Comparison of ENCODE assay signal across 18 mouse cellular contexts in genomic region chr3:131207846-131208245, GRCm38 (mm10).
DNase-seq lines count a peak whose midpoint lies in the region; ATAC-seq and TF ChIP-seq lines count a peak whose summit lies in the region.
"Had no signal": no experiment of that assay in that cellular context is flagged by ENCODE, and none has a peak within 500 bp of the region (broad histone marks: within the 10 kb centered on the region; RNA-seq: fewer than 3 reads in every experiment).

No protein-coding gene starts in this region.

- no peak overlapping the region for H3K9ac ChIP-seq in embryonic facial prominence, embryonic 14.5 days (ENCODE audit: low read depth, low read length)
- no peak overlapping the region for H3K9ac ChIP-seq in lung, embryonic 14.5 days
- H3K9ac ChIP-seq in midbrain, embryonic 15.5 days = no peak overlapping the region
- H3K9ac ChIP-seq: embryonic facial prominence, embryonic 12.5 days; heart, embryonic 13.5 days; liver, embryonic 13.5 days; neural tube, embryonic 13.5 days had no signal

- no peak overlapping the region; the same call in 1 of the 2 replicates for H3K27ac ChIP-seq in embryonic facial prominence, embryonic 14.5 days (replicated peaks; ENCODE audit: low read depth, low read length)
- no peak overlapping the region for H3K27ac ChIP-seq in embryonic facial prominence, embryonic 10.5 days (replicated peaks)
- no peak overlapping the region for H3K27ac ChIP-seq in lung, embryonic 14.5 days (ENCODE audit: low read depth)
- no peak overlapping the region for H3K27ac ChIP-seq in midbrain, embryonic 15.5 days
- H3K27ac ChIP-seq in limb, embryonic 10.5 days = no peak overlapping the region
- H3K27ac ChIP-seq: embryonic facial prominence, embryonic 12.5 days; heart, embryonic 13.5 days; kidney, postnatal 0 days; liver, embryonic 13.5 days; neural tube, embryonic 13.5 days had no signal

- no peak for TF ChIP-seq CTCF in lung, embryonic 14.5 days (IDR thresholded peaks at IDR 0.05; ENCODE audit: low read depth)

- 80% methylated on average over 5 of the region's 5 CpGs for WGBS in embryonic facial prominence, embryonic 14.5 days
- WGBS in embryonic facial prominence, embryonic 10.5 days = 83% methylated on average over 5 of the region's 5 CpGs
- WGBS in lung, embryonic 14.5 days = 78% methylated on average over 5 of the region's 5 CpGs
- 77% methylated on average over 5 of the region's 5 CpGs for WGBS in midbrain, embryonic 15.5 days
- 94% methylated on average over 5 of the region's 5 CpGs for WGBS in limb, embryonic 10.5 days

- H3K4me1 ChIP-seq in embryonic facial prominence, embryonic 14.5 days (ENCODE audit: control insufficient read depth, insufficient read depth, low read length) = no peaks in the 10 kb centered on the region
- peaks cover 7% of the 10 kb centered on the region for H3K4me1 ChIP-seq in embryonic facial prominence, embryonic 10.5 days
- H3K4me1 ChIP-seq in lung, embryonic 14.5 days (ENCODE audit: insufficient read depth) = no peaks in the 10 kb centered on the region
- no peaks in the 10 kb centered on the region for H3K4me1 ChIP-seq in midbrain, embryonic 15.5 days
- H3K4me1 ChIP-seq in limb, embryonic 10.5 days = peaks cover 15% of the 10 kb centered on the region
- H3K4me1 ChIP-seq: liver, embryonic 13.5 days; neural tube, embryonic 13.5 days had no signal

- no peak overlapping the region for H3K4me3 ChIP-seq in embryonic facial prominence, embryonic 14.5 days (ENCODE audit: low read depth, low read length)
- no peak overlapping the region for H3K4me3 ChIP-seq in embryonic facial prominence, embryonic 10.5 days
- no peak overlapping the region for H3K4me3 ChIP-seq in lung, embryonic 14.5 days (ENCODE audit: low read depth, low read length)
- H3K4me3 ChIP-seq in midbrain, embryonic 15.5 days = no peak overlapping the region
- no peak overlapping the region for H3K4me3 ChIP-seq in limb, embryonic 10.5 days
- H3K4me3 ChIP-seq: embryonic facial prominence, embryonic 12.5 days; heart, embryonic 13.5 days; liver, embryonic 13.5 days; neural tube, embryonic 13.5 days had no signal

- H3K9me3 ChIP-seq in embryonic facial prominence, embryonic 14.5 days (ENCODE audit: control insufficient read depth, low read length) = no peaks in the 10 kb centered on the region
- H3K9me3 ChIP-seq in embryonic facial prominence, embryonic 10.5 days = no peaks in the 10 kb centered on the region
- H3K9me3 ChIP-seq in lung, embryonic 14.5 days (ENCODE audit: low read depth, low read length) = no peaks in the 10 kb centered on the region
- no peaks in the 10 kb centered on the region for H3K9me3 ChIP-seq in midbrain, embryonic 15.5 days
- no peaks in the 10 kb centered on the region for H3K9me3 ChIP-seq in limb, embryonic 10.5 days (replicated peaks)
- H3K9me3 ChIP-seq: embryonic facial prominence, embryonic 12.5 days; heart, embryonic 13.5 days; liver, embryonic 13.5 days; neural tube, embryonic 13.5 days had no signal

- no peaks in the 10 kb centered on the region for H3K27me3 ChIP-seq in embryonic facial prominence, embryonic 14.5 days (replicated peaks; ENCODE audit: control insufficient read depth, insufficient read depth, low read length)
- H3K27me3 ChIP-seq in embryonic facial prominence, embryonic 10.5 days (replicated peaks; ENCODE audit: low read depth, poor library complexity, severe bottlenecking) = no peaks in the 10 kb centered on the region
- H3K27me3 ChIP-seq in lung, embryonic 14.5 days (ENCODE audit: insufficient read depth, low read length) = no peaks in the 10 kb centered on the region
- H3K27me3 ChIP-seq in midbrain, embryonic 15.5 days (replicated peaks) = no peaks in the 10 kb centered on the region
- no peaks in the 10 kb centered on the region for H3K27me3 ChIP-seq in limb, embryonic 10.5 days (ENCODE audit: low read depth, poor library complexity, severe bottlenecking)
- H3K27me3 ChIP-seq: embryonic facial prominence, embryonic 12.5 days; heart, embryonic 13.5 days; neural tube, embryonic 13.5 days had no signal

- DNase-seq in embryonic facial prominence, embryonic 14.5 days (ENCODE audit: low spot score) = no peak
- no peak for DNase-seq in embryonic facial prominence, embryonic 10.5 days (ENCODE audit: low spot score)
- no peak for DNase-seq in lung, embryonic 14.5 days
- no peak for DNase-seq in lung, postnatal 4 days
- DNase-seq in thymus, postnatal 4 days = peak; percentile 60
- DNase-seq in yolk sac, embryonic 10.5 days (ENCODE audit: low spot score) = no peak
- no peak for DNase-seq in limb, embryonic 10.5 days (ENCODE audit: low spot score)
- DNase-seq: adrenal gland, postnatal 36 days; cerebellum, postnatal 25 days; gastrocnemius, postnatal 25 days; liver, embryonic 13.5 days; lung, postnatal 10 days had no signal

- H3K4me2 ChIP-seq in embryonic facial prominence, embryonic 14.5 days (ENCODE audit: low read depth, low read length) = no peak overlapping the region
- no peak overlapping the region for H3K4me2 ChIP-seq in lung, embryonic 14.5 days
- no peak overlapping the region for H3K4me2 ChIP-seq in midbrain, embryonic 15.5 days
- H3K4me2 ChIP-seq: embryonic facial prominence, embryonic 12.5 days; heart, embryonic 13.5 days; liver, embryonic 13.5 days; neural tube, embryonic 13.5 days had no signal

- peak; percentile 22; the same call in 1 of the 2 replicates for ATAC-seq in embryonic facial prominence, embryonic 14.5 days (ENCODE audit: low read depth)
- ATAC-seq in lung, embryonic 14.5 days (ENCODE audit: insufficient read depth) = peak; percentile 31; the same call in 1 of the 2 replicates
- peak; percentile 18; the same call in 1 of the 2 replicates for ATAC-seq in midbrain, embryonic 15.5 days (replicated peaks)
- ATAC-seq: forebrain, embryonic 16.5 days had no signal

- no peaks in the 10 kb centered on the region for H3K36me3 ChIP-seq in embryonic facial prominence, embryonic 14.5 days (ENCODE audit: control insufficient read depth, insufficient read depth, low read length)
- peaks cover 51% of the 10 kb centered on the region for H3K36me3 ChIP-seq in embryonic facial prominence, embryonic 10.5 days (replicated peaks)
- 0 out of 2 replicates have a peak, but pooled peaks cover 9% of the 10 kb centered on the region for H3K36me3 ChIP-seq in lung, embryonic 14.5 days (ENCODE audit: insufficient read depth)
- H3K36me3 ChIP-seq in midbrain, embryonic 15.5 days (replicated peaks) = no peaks in the 10 kb centered on the region
- H3K36me3 ChIP-seq in limb, embryonic 10.5 days = peaks cover 63% of the 10 kb centered on the region
- H3K36me3 ChIP-seq: heart, embryonic 13.5 days; liver, embryonic 13.5 days; neural tube, embryonic 13.5 days had no signal
